Mouse (Mus musculus) induced T-regulatory cell, adult 2 months (primary cell): Measurements from ENCODE around the gene Myl9.
"Not testable (repeated sequence)": the region's sequence is repeated elsewhere in the genome, so short reads cannot be mapped to it uniquely, and the experiment has no call there.

ENCODE experiments used
- DNase-seq: peaks from one replicate; pipeline ENCODE4 v3.0.0-alpha.2; 2012; ENCODE audit warnings: low read depth

Gene Myl9

GRCm38 (mm10) chr2:156784891-156785290 is 9.7 kb downstream of the Myl9 start:
- DNase-seq = no peak

- not testable (repeated sequence) for DNase-seq
Observed at GRCm38 (mm10) chr2:156786369-156786768, 11.1 kb downstream of the Myl9 start.

- no peak for DNase-seq
Observed at GRCm38 (mm10) chr2:156787090-156787775, 12.0 kb downstream of the Myl9 start.

GRCm38 (mm10) chr2:156787776-156788105 is 12.5 kb downstream of the Myl9 start:
- DNase-seq = peak; percentile 51

- DNase-seq = no peak
Observed at GRCm38 (mm10) chr2:156788836-156789235, 13.6 kb downstream of the Myl9 start.

GRCm38 (mm10) chr2:156798516-156798915 is 23.3 kb downstream of the Myl9 start:
- DNase-seq = no peak

GRCm38 (mm10) chr2:156801045-156801444 is 25.8 kb downstream of the Myl9 start:
- DNase-seq = no peak

- not testable (repeated sequence) for DNase-seq
Observed at GRCm38 (mm10) chr2:156802116-156802515, 26.9 kb downstream of the Myl9 start.

GRCm38 (mm10) chr2:156803698-156804372 is 28.6 kb downstream of the Myl9 start:
- DNase-seq = no peak

GRCm38 (mm10) chr2:156804589-156804988 is 29.4 kb downstream of the Myl9 start:
- no peak for DNase-seq

- DNase-seq = no peak
Observed at GRCm38 (mm10) chr2:156806886-156807285, 31.7 kb downstream of the Myl9 start.

GRCm38 (mm10) chr2:156809579-156809978 is 34.4 kb downstream of the Myl9 start:
- DNase-seq = peak; percentile 68

GRCm38 (mm10) chr2:156810716-156811115 is 35.5 kb downstream of the Myl9 start:
- DNase-seq = no peak

- DNase-seq = no peak
Observed at GRCm38 (mm10) chr2:156811556-156811955, 36.3 kb downstream of the Myl9 start.

GRCm38 (mm10) chr2:156814344-156814801 is 39.2 kb downstream of the Myl9 start:
- DNase-seq = no peak

GRCm38 (mm10) chr2:156814893-156815292 is 39.7 kb downstream of the Myl9 start:
- no peak for DNase-seq

GRCm38 (mm10) chr2:156815412-156815811 is 40.2 kb downstream of the Myl9 start:
- no peak for DNase-seq

GRCm38 (mm10) chr2:156816116-156816515 is 40.9 kb downstream of the Myl9 start:
- no peak for DNase-seq

- DNase-seq = not testable (repeated sequence)
Observed at GRCm38 (mm10) chr2:156825128-156825527, 49.9 kb downstream of the Myl9 start.
